Mouse (Mus musculus): ENCODE measurements around the gene Crlf3. TPM values are rescaled to one million over a fixed set of nuclear protein-coding genes. Genes with fewer than 3 reads are reported as not detected.

The Crlf3 gene
- polyA plus RNA-seq (2015; fragmentation: Nextera tagmentation; extraction: Ambion mirVana) = 12.7 and 15.5 TPM in 2 replicates

DNA sequence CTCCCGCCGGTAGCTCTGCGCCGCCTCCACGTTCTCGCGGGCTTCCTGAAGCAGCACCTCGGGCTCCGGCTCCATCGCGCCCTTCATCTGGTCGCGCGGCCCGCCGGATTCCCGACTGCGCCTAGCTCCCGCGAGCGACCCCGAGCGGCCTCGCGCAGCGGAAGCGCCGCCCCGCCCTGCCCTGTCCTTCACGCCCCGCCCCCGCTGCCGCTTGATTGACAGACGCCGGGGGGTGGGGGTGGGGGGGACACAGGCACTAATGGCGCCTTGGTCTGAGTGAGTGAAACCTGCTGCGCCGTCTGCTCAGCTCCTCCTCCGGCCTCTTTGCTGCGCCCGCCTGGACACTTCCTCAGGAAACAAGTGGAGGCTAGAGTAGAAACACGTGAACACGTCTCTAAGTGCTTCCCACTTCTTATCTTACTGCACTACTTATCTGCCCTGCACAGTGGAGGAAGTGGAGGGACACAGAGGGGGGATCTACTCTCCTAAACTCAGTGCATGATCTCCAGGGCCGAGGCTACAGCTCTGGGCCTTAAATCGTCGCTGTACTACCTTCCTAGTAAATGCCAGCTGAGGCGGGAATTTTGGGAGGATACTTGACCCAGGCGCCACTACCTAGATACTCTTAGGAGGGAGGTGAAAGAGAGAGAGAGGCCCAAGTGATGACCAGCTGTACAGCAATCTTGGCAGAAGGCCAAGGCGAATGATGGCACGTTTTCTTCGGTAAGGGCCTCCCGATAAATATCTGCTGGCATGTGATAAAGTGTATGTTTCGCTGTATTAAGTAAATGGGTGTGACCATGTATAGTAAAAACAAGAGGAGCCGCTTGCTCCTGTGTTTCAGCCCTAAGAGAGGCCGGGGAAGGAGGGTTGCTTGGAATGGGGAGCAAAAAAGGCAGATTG is at the start of gene Crlf3:
TSS of gene Crlf3 (minus strand) at position 166 of the 903 bp plus-strand sequence.

DNA sequence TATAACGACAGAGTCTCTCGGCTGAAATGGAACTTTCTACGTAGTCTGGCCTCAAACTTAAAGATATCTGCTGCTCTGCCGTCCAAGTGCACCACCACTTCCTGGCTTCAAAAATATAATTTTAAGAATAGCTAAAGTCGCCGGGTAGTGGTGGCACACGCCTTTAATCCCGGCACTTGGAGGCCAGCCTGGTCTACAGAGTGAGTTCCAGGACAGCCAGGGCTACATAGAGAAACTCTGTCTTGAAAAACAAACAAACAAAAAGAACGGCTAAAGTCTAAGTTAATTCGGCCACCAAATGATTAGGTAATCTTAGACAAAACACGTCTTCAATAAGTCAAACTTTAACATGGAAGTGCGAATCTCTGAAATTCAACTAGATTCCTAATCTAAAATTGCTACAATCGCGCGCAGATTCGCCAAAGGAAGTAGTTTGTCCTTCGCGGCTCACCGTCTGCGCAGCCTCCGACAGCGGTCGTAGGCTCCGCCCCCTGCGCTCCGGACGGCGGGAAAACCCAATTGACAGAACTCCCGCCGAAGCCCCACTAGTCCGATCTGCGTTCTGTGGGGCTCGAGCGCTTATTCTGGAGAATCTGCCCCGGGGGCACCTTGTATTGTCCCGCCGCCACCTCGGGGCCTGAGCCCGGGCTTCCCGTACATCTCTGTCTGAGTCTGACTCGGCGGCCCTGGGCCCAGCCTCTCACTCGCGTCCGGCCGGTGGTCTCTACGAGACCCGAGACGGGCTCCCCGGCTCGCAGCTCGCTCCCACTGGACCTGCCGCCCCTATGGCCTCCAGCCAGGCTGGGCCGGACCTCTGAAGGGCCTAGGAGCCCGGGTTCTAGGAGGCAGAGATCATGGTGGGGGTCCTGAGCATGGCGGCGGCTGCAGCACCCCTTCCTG is 8.4 kb upstream of the Crlf3 start, which contains the start of gene Atad5:
TSS of gene Atad5 (plus strand) at position 484 of the 900 bp plus-strand sequence.

Other genes starting within 250 kb of the Crlf3 start
- 27.1 and 29.9 TPM in 2 replicates for gene Utp6, start 118.6 kb downstream of the Crlf3 start, polyA plus RNA-seq (2015; fragmentation: Nextera tagmentation; extraction: Ambion mirVana)
- 9.7 and 10.6 TPM in 2 replicates for gene Suz12, start 87.9 kb downstream of the Crlf3 start, polyA plus RNA-seq (2015; fragmentation: Nextera tagmentation; extraction: Ambion mirVana)
- gene Atad5, start 8.4 kb upstream of the Crlf3 start, polyA plus RNA-seq (2015; fragmentation: Nextera tagmentation; extraction: Ambion mirVana) = 3.3 and 3.8 TPM in 2 replicates
- gene Tefm, start 61.2 kb upstream of the Crlf3 start, polyA plus RNA-seq (2015; fragmentation: Nextera tagmentation; extraction: Ambion mirVana) = 20.3 and 24.4 TPM in 2 replicates
- 4.7 and 5.0 TPM in 2 replicates for gene Adap2, start 73.1 kb upstream of the Crlf3 start, polyA plus RNA-seq (2015; fragmentation: Nextera tagmentation; extraction: Ambion mirVana)
- gene Rnf135, start 102.9 kb upstream of the Crlf3 start, polyA plus RNA-seq (2015; fragmentation: Nextera tagmentation; extraction: Ambion mirVana) = 3.7 and 5.3 TPM in 2 replicates
- gene Rhot1, start 128.0 kb upstream of the Crlf3 start, polyA plus RNA-seq (2015; fragmentation: Nextera tagmentation; extraction: Ambion mirVana) = 59.0 and 64.0 TPM in 2 replicates
- 5.1 and 5.7 TPM in 2 replicates for gene Rhbdl3, start 219.9 kb upstream of the Crlf3 start, polyA plus RNA-seq (2015; fragmentation: Nextera tagmentation; extraction: Ambion mirVana)

Measured in neural tube, postnatal 0 days (tissue).